Mouse (Mus musculus): Measurements from ENCODE around the gene Zbtb42.

The Zbtb42 gene

GRCm38 (mm10) chr12:112724077-112724805, 45.6 kb downstream of the Zbtb42 start:
- in situ Hi-C loops (cut with MseI, MboI), result no loop called here

- in situ Hi-C loops (cut with MseI, MboI), result no loop called here
Observed at GRCm38 (mm10) chr12:112727801-112728200, 49.2 kb downstream of the Zbtb42 start.

- in situ Hi-C loops (cut with MseI, MboI), result no loop called here
Observed at GRCm38 (mm10) chr12:112730808-112731207, 52.2 kb downstream of the Zbtb42 start.
